Mouse (Mus musculus): Measurements from ENCODE around the gene Ppp1r14c.
"Not testable (repeated sequence)": the region's sequence is repeated elsewhere in the genome, so short reads cannot be mapped to it uniquely, and the experiment has no call there.

Gene Ppp1r14c

DNA sequence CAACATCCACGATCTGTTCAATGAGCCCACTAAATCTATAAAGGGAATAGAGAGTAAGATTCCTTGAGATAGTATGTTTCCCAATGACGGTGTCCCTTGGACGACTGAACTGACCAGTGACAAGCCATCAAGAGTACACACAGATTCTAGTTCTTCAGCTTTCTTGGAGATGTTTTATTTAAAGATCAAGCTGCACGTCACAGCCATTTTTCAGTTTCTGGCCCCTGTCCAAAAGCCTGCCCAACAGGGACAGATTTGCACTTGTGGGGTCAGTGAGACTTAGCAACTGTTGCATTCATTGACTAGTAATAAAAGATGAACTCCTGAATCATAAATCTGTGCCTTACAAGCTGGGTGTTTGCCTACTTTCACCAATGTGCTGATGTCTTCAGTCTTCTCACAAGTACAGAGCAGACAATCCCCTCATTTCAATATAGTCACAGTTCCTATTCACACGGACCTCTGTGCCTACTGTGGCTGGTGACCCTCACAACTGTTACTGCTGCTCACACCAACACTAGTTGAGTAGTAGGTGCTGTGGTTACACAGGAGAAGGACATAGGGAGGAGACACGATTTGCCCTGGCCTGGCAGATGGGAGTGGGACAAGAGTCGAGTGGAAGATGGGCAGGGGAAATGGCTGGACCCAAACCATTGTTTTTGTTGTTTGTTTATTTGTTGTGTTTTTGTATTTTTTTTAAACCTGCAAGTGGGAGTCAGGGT is 37.7 kb downstream of the Ppp1r14c start:
- no peak for DNase-seq

- no peak for DNase-seq
Measured at GRCm38 (mm10) chr10:3404362-3404761, 38.5 kb downstream of the Ppp1r14c start.

DNA sequence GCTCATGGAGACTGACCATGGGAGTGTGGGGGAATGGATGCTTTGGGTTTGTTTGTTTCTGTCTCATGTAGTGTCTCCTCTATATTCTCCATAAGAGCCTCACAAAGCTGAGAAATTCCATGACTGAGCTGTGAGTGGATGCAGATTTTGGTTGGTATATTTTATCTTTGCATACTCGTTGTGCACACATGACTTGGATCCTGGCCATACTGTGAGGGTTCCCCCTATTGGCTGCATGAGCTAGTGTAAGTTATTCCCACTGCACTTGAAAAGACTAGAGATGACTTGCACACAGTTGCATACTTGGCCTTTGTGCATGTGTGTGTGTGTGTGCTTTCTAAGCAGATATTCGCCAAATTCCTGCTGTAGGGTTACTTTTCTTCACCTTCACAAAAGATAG is 40.4 kb downstream of the Ppp1r14c start:
- no peak for DNase-seq

DNA sequence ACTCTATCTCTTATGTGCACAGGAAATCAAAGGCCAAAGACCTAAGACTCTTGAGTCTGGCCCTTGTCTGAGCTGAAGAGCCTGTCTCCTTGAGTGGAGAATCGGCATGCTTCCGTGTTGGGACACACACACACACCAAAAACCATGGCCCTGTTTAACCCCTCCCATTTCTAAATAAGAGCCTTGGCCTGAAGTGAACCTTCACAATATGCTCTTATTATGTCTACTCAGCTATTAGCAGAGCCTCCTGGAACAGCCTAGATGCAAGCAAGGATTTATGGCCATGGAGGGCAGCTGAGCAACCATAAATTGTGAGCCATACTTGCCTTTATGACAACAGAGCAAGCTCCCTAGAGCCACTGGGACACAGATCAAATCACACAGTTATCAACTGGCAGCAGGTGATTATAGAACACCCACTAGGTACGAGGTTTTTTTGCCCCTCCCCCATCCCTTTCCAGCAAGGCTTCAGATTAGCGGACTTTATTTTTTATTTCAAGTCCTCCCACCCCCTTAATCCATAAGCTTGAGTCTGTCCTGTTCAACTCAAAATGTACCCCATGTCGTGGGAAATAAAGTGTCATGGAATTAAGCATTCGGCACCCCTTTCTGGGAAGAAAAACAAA is 42.3 kb downstream of the Ppp1r14c start:
- no peak for DNase-seq

DNA sequence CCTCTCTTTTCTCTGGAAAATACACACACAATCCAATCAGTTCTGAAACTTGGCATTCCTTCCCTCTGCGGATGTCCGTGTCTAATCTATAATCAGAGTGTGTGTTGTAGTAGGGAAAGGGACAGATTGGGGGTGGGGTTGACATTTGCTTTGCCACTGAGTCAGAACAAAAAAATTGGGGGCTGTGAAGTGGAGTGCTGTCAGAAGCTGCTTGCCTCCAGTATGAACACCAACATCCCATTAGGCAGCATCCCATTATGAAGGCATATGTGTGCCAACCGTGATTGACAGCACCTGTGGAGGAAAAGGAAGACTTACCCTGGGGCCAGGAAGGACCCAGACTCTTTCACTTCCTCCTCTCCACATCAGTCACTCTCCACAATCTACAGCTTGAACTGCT is 42.8 kb downstream of the Ppp1r14c start:
- no peak for DNase-seq

- no peak for DNase-seq
Measured at GRCm38 (mm10) chr10:3411222-3411621, 45.4 kb downstream of the Ppp1r14c start.

DNA sequence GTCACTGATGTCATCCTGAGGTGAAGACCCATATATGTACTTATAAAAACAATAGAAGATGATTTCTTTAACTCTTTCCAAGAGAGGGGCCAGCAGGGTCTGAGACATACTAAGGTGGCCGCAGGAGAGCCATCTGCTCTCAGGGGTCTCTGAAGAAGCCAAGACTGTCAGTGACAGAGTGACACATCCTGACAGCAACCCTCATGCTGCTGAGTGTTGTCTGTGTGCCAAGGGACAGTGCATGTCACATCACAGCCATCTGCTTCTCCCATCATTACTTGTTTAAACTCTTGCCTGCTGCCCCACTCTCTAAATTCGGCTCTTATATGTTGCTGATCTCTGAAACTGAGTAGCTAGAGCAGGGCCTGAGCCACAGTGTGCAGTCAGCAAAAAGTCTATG is 45.8 kb downstream of the Ppp1r14c start:
- DNase-seq: no peak

DNA sequence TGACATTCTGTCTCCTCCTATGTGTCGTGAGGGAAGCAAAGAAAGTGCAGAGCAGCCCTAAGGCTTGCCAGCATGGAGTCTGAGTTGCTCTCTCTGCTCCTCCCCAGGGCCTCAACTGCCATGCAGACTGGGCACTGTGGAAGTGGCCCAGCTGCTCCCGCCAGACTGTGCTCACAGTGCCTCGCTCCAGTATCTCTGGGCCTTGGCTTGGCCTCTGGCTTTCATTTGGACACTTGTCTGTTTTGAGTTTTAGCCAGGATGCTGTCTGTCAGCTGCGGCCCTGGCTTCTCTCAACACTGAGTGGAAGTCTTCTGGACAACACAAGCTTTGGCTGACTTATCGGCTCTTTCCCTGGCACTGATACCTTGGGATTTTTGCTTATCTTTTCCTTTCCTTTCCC is 49.0 kb downstream of the Ppp1r14c start:
- no peak for DNase-seq

GRCm38 (mm10) chr10:3416565-3416964 is 50.7 kb downstream of the Ppp1r14c start:
- no peak for DNase-seq

- DNase-seq: no peak
Measured at GRCm38 (mm10) chr10:3417408-3417807, 51.6 kb downstream of the Ppp1r14c start.

DNA sequence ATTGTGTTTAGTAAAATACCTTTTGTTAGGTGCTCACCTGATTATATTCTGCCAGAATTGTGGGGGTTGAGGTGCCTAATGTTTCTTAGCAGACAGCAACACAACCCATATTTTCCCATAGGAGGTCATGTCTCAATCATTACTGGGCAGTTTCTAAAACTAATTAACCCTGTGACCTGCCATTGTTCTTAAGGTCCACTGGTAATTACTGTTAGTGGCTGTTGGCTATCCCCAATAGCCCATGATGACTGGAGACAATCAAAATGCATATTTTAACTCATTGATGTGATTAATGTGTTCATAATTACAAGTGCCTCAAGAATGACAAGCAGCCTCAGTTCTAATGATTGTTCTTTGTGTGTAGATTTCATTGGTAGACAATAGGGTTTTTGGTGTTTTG is 58.2 kb downstream of the Ppp1r14c start:
- DNase-seq: no peak

GRCm38 (mm10) chr10:3427689-3428399 is 62.0 kb downstream of the Ppp1r14c start:
- DNase-seq: no peak

DNA sequence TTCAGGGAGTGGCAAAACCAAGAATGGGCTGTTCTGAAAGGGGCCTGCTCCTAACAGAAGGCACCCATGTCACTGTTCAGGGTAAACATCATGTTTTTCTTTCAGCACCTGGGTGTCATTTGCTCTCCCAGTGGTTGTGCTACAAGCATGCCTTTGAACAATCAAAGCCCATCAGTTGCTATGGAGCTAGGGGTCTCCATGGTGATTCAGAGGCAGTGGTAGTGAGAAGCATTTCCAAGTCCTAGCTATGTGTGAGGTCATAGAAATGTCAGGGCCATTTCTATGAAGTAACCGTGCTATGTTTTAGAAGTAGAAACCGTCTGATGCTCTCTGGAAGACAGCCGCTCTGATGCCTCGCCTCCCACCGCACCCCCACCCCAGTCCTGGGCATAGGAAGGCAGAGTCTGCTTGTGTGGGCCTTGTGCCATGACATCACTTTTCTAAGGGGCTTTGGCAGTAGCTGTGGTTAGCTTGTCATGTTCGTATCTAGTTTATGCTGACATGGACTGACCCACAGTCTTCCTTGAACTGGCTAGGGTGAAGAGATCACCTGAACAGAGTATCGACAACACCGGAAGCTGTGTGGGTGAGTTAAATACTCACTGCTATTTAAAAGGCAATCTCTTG is 69.1 kb downstream of the Ppp1r14c start:
- DNase-seq: no peak

- DNase-seq: peak; percentile 19
Measured at GRCm38 (mm10) chr10:3440722-3441471, 75.0 kb downstream of the Ppp1r14c start.

GRCm38 (mm10) chr10:3446748-3447147 is 80.9 kb downstream of the Ppp1r14c start:
- not testable (repeated sequence) for DNase-seq

DNA sequence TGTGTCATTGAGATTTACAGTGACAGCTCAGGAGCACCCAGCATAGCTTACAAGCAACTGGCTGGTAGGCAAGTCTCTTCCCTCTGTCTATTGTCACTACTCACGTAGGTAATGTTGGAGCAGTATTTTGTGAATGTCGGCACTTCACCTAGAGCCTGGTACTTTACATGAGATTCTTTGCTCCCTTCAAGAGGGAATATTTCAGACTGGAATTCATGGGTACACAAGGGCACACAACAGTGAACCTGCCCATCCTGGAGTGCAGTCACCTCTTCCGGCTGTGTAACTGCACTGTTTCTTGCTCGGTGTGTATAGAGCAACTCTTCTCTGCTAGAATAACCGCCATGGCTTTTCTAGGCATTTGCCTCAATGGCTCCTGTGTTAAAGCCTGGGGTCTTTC is 82.8 kb downstream of the Ppp1r14c start:
- DNase-seq: no peak

DNA sequence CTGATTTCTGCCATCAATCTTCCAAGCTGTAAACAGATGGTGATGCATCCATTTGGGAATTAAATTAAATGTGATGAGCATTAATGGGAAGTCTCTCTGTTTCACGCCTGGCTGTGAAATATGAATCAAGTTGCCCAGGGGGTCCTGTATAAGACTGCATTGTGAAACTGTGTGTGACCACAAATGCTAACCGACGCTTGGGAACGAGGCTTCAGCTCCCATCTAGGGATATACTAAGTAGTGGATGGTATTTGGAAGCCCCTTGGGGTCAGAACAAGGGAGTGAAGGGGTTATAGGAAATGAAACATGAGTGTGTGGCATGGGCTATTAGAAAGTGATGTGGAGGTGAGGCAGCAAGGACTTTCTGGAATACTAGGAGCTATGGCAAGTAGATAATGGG is 86.1 kb downstream of the Ppp1r14c start:
- no peak for DNase-seq

DNA sequence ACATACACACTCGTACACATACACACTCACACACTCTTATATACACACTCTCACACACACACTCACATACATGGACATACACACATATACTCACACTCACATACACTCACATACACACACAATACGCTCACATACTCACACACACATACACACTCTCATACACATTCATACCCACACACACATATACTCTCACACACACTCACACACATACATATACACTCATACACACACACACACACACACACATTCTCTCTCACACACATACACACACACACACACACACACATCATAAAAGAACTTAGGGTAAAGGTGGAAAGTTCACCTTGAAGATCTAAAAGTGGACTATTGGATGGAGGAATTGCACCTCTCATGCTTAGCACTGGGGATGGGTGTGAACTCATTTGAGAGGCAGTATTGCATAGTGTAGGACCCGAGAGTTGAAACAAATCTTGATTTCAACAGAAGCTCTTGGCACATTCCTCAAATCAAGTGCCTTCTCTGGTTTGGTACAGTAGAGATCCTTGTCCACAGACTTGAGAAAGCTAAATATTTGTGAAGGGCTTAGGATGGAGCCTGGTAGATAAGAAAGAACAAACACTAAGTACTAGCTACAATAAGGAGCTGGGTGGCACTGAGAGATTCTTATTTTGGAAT is 87.1 kb downstream of the Ppp1r14c start:
- DNase-seq: no peak

DNA sequence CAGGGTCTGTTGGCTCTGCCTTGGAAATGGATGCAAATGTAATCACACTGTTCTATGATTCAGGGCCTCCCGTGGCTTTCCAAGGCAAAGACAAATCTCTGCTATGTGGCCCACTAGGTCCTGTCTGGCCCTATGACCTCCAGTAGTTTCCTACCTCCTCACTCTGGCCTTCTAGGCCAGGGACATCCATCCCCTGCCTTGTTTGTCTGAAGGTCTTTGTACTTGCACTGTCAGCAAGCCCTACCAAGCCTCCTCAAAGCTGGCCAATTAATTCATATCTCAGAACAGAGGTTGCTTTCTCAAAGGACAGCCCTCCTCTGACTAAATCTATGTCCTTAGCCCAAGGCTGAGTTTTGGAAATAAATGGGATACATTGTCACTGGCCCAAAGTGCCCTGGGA is 92.8 kb downstream of the Ppp1r14c start:
- no peak for DNase-seq

DNA sequence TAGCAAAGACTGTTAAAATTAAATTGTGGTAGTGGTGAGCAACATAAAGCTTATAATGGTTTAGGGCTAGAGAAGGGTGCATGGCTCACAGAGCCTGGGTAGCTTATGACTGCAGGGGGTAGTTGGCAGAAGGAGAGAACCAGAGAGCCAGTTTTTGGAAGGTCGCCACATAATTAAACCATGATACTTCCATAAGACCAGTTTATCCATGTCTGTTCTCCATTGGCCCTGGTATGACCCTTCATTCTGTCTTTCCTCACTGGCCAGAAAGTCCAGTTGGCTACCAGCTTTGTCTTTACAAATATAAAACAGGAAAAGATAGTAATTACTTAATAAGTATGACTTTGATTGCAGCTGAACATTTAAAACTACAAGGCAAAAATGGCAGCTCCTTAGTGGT is 95.0 kb downstream of the Ppp1r14c start:
- DNase-seq: no peak

DNA sequence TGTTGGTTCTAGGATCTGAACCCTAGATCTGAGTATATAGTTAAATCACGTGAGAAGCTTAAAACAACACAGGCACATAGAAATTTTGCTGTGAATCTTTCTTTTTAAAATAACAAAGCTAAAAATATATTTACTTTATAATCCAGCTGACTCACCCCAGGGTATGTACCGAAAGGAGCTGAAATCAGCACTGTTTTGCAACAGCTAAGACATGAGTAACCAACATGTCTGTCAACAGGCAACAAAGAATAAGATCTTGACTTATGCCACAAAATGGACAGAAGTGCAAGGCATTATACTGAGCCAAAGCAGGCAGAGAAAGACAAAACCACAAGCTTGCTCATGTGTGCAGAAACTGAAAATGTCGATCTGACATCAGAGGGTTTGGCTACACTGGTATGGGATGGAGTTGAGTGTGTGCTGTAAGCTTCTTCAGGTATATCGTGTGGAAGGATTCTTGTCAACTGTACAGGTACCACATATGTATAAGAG is 100.3 kb downstream of the Ppp1r14c start:
- DNase-seq: no peak

- no peak for DNase-seq
Measured at GRCm38 (mm10) chr10:3468590-3468989, 102.7 kb downstream of the Ppp1r14c start.

Data from right cerebral cortex, adult 18-20 months (tissue).